Mouse (Mus musculus) embryonic facial prominence, embryonic 10.5 days (tissue): Measurements from ENCODE around the gene Efhc2. TPM values are rescaled to one million over a fixed set of nuclear protein-coding genes. Genes with fewer than 3 reads are reported as not detected.
A peak's percentile ranks its signal among the peaks of the same experiment; 100 is the strongest.

Experiments
- DNase-seq: peaks from one replicate; pipeline ENCODE4 v3.0.0-alpha.2; 2017; ENCODE audit warnings: low spot score
- H3K27ac ChIP-seq: fragments of 300-500 bp; sonication (generic); replicated peaks from 2 replicates; pipeline ENCODE4 v1.5.1; 2016; ENCODE audit warnings: mild to moderate bottlenecking
- H3K27me3 ChIP-seq: fragments of 300-500 bp; sonication (generic); replicated peaks from 2 replicates; pipeline ENCODE4 v1.6.1; 2016; ENCODE audit warnings: low read depth, mild to moderate bottlenecking; ENCODE audit not compliant: poor library complexity, severe bottlenecking
- H3K36me3 ChIP-seq: fragments of 300-500 bp; sonication (generic); replicated peaks from 2 replicates; pipeline ENCODE4 v1.6.1; 2016; ENCODE audit warnings: mild to moderate bottlenecking, moderate library complexity
- H3K4me1 ChIP-seq: fragments of 300-500 bp; sonication (generic); 2 replicates; pipeline ENCODE4 v1.6.1; 2016
- H3K4me3 ChIP-seq: fragments of 300-500 bp; sonication (generic); 2 replicates; pipeline ENCODE4 v1.5.1; 2016; ENCODE audit warnings: mild to moderate bottlenecking, moderate library complexity
- H3K9me3 ChIP-seq: fragments of 300-500 bp; sonication (generic); 2 replicates; pipeline ENCODE4 v1.6.1; 2016; ENCODE audit warnings: mild to moderate bottlenecking
- WGBS: fragments of 180-500 bp; shearing (Covaris S2); methylation state at CpG from one replicate; pipeline ENCODE4 v1.1.7; 2016; 5-methylcytosine and 5-hydroxymethylcytosine counted together
- polyA plus RNA-seq: library from polyadenylated mRNA; unstranded; fragments of >200 nt; fragmentation: Nextera tagmentation; extraction: Ambion mirVana; gene quantifications from 2 replicates; pipeline ENCODE4 v1.2.1, GENCODE M21; 2016

Efhc2 gene
- polyA plus RNA-seq, result 0.62 and 0.67 TPM in 2 replicates

DNA sequence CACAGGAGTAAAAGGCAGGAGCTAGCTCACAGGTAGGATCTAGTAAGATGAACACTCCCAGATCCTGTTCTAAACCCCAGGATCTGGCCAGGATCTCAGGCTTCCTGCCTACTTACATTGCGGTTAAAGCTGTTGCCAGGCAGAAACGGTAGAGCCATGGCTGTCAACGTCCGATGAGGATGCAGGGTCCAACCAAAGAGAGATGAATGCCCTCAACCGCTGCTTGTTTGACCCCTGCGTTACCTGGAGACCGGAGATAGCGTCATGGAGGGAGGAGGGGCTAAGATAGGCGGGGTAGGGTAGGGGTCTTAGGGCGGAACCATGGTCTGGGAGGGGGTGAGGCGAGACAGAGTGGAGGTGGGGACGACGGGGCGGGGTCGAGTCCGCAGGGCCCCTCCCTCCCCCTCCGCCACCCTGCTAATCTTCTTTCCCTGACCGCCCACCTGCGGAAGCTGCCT lies at the start of gene Efhc2:
Gene Efhc2 (minus strand): TSS at position 243 of the 458 bp plus-strand sequence.
- Histone ChIP-seq H3K4me1 (no peaks in the 10 kb centered on the region), H3K27ac (no peak within 1 kb of the TSS), H3K4me3 (peak within 1 kb of the TSS; percentile 51), H3K36me3 (no peaks in the 10 kb centered on the region), H3K9me3 (no peaks in the 10 kb centered on the region), H3K27me3 (no peaks in the 10 kb centered on the region)
- DNase-seq, result peak; percentile 47
- 12% methylated on average over 19 of the region's 19 CpGs for WGBS

- no peaks in the 10 kb centered on the region for H3K4me1 ChIP-seq
- H3K27ac ChIP-seq, result no peak overlapping the region
- H3K9me3 ChIP-seq, result no peaks in the 10 kb centered on the region
- no peaks in the 10 kb centered on the region for H3K27me3 ChIP-seq
- H3K36me3 ChIP-seq, result no peaks in the 10 kb centered on the region
- no peak overlapping the region for H3K4me3 ChIP-seq
- no peak for DNase-seq
- WGBS, result 82% methylated on average over 2 of the region's 2 CpGs
Observed at GRCm38 (mm10) chrX:17365114-17365513, 45.9 kb upstream of the Efhc2 start.

GRCm38 (mm10) chrX:17300349-17300880 lies 18.8 kb downstream of the Efhc2 start:
- Histone ChIP-seq H3K27ac (no peak overlapping the region), H3K4me3 (no peak overlapping the region), H3K36me3 (no peaks in the 10 kb centered on the region), H3K27me3 (no peaks in the 10 kb centered on the region), H3K9me3 (no peaks in the 10 kb centered on the region), H3K4me1 (no peaks in the 10 kb centered on the region)
- DNase-seq, result no peak
- 93% methylated on average over 3 of the region's 3 CpGs for whole genome bisulfite sequencing

DNA sequence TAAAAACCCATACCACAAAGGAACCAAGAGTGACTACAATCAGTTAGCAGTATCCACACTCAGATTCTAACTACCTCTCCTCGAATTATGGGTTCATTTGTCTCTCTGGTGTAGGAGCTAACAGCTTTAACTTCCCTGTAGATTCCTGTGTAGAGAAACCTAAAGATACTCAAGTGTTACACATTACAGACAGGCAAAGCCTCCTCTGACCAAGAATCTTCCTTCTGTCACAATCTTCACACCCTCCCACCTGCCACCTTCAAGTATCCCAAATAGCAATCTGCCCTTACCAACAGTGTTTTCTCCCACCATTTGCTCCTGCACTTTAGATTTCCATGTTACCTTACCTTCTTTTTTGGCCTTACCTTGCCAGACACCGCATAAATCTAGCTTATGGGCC lies 35.3 kb downstream of the Efhc2 start:
- H3K9me3 ChIP-seq, result no peaks in the 10 kb centered on the region
- no peaks in the 10 kb centered on the region for H3K27me3 ChIP-seq
- H3K36me3 ChIP-seq, result no peaks in the 10 kb centered on the region
- no peak overlapping the region for H3K4me3 ChIP-seq
- no peaks in the 10 kb centered on the region for H3K4me1 ChIP-seq
- 77% methylated on average over 2 of the region's 2 CpGs for WGBS
- H3K27ac ChIP-seq, result no peak overlapping the region
- no peak for DNase-seq

DNA sequence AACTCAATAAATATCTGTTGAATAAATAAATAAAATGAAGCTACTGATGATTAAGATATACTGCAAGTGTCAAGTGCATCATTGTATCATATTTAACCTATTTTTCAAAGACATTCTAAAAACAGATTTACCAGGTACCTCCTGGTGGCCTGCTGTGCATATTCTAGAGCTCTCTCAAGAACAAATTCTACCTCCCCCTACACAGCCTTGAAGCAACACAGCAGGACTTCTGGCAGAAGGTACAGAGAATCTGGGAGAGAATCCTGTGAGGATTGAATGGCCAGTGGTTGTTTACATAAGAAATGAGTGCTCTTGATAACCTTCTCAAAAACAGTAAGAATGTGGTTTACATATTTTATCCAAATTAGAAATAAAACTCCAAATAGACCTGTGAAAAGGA lies 94.0 kb downstream of the Efhc2 start:
- H3K27ac ChIP-seq, result no peak overlapping the region
- no peaks in the 10 kb centered on the region for H3K27me3 ChIP-seq
- no peak overlapping the region for H3K4me3 ChIP-seq
- no peaks in the 10 kb centered on the region for H3K36me3 ChIP-seq
- DNase-seq, result no peak
- H3K4me1 ChIP-seq, result no peaks in the 10 kb centered on the region
- H3K9me3 ChIP-seq, result no peaks in the 10 kb centered on the region

DNA sequence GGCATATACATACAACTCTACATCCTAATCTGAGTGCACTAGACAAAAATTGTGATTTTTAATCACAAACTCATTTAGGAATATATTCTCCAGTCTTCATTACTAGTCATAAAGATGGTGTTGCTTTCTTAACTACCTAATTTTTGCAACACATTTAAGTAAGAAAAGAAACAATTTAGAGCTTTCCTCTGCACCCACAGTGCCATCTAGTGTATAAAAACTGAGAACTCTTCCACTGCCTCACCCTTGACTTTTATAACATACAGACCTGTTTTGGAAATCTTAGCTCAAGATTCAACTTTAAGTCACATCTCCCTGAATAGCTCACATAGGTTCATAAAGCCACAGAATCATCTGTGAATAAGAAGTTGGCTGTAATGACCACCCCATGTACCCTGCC lies 101.7 kb downstream of the Efhc2 start:
- no peaks in the 10 kb centered on the region for H3K4me1 ChIP-seq
- H3K9me3 ChIP-seq, result no peaks in the 10 kb centered on the region
- no peaks in the 10 kb centered on the region for H3K27me3 ChIP-seq
- no peaks in the 10 kb centered on the region for H3K36me3 ChIP-seq
- H3K4me3 ChIP-seq, result no peak overlapping the region
- no peak overlapping the region for H3K27ac ChIP-seq
- DNase-seq, result no peak

GRCm38 (mm10) chrX:17213515-17213914 lies 105.7 kb downstream of the Efhc2 start:
- Histone ChIP-seq H3K36me3 (no peaks in the 10 kb centered on the region), H3K4me1 (no peaks in the 10 kb centered on the region), H3K9me3 (no peaks in the 10 kb centered on the region), H3K4me3 (no peak overlapping the region), H3K27ac (no peak overlapping the region), H3K27me3 (no peaks in the 10 kb centered on the region)
- 81% methylated on average over 2 of the region's 2 CpGs for WGBS
- DNase-seq, result no peak

DNA sequence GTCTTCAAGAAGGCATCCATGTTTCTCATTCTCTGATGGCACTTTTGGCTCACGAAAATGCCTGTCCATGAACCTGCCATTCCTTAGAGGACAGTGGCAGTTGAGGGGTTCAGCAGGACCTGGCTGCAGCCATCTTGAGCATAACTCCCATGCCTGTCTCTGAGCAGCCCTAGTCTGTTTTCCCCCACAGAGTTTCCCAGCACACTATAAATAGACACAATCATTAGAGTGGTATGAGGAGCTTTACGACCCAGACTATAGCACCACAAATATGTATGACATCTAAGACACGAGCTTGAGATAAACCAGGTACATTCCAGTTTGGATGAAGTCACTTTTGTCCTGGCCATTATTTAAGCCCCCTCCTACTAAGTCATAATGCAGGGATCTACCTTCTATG lies 143.4 kb downstream of the Efhc2 start:
- WGBS, result 72% methylated on average over 3 of the region's 3 CpGs
- no peaks in the 10 kb centered on the region for H3K27me3 ChIP-seq
- no peaks in the 10 kb centered on the region for H3K4me1 ChIP-seq
- no peaks in the 10 kb centered on the region for H3K36me3 ChIP-seq
- no peak for DNase-seq
- H3K4me3 ChIP-seq, result no peak overlapping the region
- H3K9me3 ChIP-seq, result no peaks in the 10 kb centered on the region
- H3K27ac ChIP-seq, result no peak overlapping the region

DNA sequence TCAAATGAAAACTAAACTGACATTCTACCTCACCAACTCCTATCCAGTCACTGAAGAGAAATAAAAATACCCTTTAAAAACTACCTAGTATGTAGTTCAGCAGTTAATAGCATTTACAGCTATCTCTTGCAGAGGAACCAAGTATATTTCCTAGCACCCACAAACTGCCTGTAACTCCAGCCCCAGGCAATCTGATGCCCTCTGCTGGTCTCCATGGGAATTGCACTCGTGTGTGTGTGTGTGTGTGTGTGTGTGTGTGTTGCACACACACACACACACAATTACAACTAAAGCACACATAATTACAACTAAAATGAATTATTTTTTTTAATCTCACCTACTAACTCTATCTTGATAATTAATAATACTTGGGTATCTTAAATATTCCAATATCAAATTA lies 153.5 kb downstream of the Efhc2 start:
- H3K9me3 ChIP-seq, result no peaks in the 10 kb centered on the region

More for the DNA sequence above, 153.5 kb downstream of the Efhc2 start:
- no peaks in the 10 kb centered on the region for H3K4me1 ChIP-seq
- DNase-seq, result no peak
- H3K4me3 ChIP-seq, result no peak overlapping the region
- H3K27me3 ChIP-seq, result no peaks in the 10 kb centered on the region
- no peaks in the 10 kb centered on the region for H3K36me3 ChIP-seq
- 59% methylated on average over 1 of the region's 1 CpGs for WGBS
- no peak overlapping the region for H3K27ac ChIP-seq
